Mouse (Mus musculus) embryonic fibroblast, embryonic 13.5 days (primary cell): ENCODE data around the gene Msmp.

ENCODE experiments used
- CTCF ChIP-seq: IDR thresholded peaks from 2 replicates; pipeline ENCODE4 v1.5.1; 2011; ENCODE audit warnings: mild to moderate bottlenecking, control low read depth, low read length, moderate library complexity, borderline replicate concordance; ENCODE audit not compliant: insufficient read depth
- POLR2A ChIP-seq: IDR thresholded peaks from 2 replicates; pipeline ENCODE4 v1.6.1; 2011; ENCODE audit warnings: low read depth, mild to moderate bottlenecking, control low read depth, low read length, moderate library complexity

- no peak for TF ChIP-seq CTCF
- TF ChIP-seq POLR2A = no peak; the same call in 1 of the 2 replicates
These were observed 22.8 kb downstream of the Msmp start for GRCm38 (mm10) chr4:43561436-43561996.
